Mouse (Mus musculus) liver, adult 2 months (tissue): ENCODE results near the gene Nrp1.

Experiments
- CTCF ChIP-seq: fragments of 200-500 bp; IDR thresholded peaks from 2 replicates; pipeline ENCODE4 v1.5.1; 2011; ENCODE audit warnings: low read depth, low read length, control low read depth
- POLR2A ChIP-seq: fragments of 200-500 bp; IDR thresholded peaks from 2 replicates; pipeline ENCODE4 v1.6.1; 2011; ENCODE audit warnings: low read length, control low read depth; ENCODE audit not compliant: insufficient read depth; ENCODE audit errors: extremely low read depth

DNA sequence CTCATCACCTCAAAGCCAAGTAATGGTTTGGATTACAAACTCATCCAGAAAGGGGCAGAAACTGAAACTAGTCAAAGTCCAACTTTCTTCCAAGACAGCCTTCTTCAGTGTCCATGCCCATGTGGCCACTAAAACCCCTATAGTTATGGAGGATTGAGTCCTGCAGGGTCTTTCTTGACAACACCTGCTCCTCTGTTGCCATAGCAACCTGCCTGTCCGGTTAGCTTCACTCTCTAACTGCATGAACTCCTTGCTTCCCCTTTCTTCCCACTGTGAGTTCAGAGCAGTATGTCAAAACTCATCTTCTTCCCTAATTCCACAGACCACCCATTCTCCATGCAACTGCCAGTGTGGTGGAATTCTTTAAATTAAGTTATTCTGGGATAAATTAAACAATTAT is 4.4 kb upstream of the Nrp1 start:
- TF ChIP-seq POLR2A (no peak), CTCF (no peak)
